Mouse (Mus musculus) brain, embryonic 14.5 days (tissue): ENCODE data around the gene Prss43.

Experiments used
- CTCF ChIP-seq: fragments of 200-500 bp; IDR thresholded peaks from 2 replicates; pipeline ENCODE4 v1.5.1; 2012; ENCODE audit warnings: inconsistent platforms, mild to moderate bottlenecking, moderate library complexity, borderline replicate concordance; ENCODE audit not compliant: insufficient read depth, insufficient read length; ENCODE audit errors: extremely low read depth
- POLR2A ChIP-seq: fragments of 200-500 bp; IDR thresholded peaks from 2 replicates; pipeline ENCODE4 v1.6.1; 2012; ENCODE audit warnings: mild to moderate bottlenecking, inconsistent platforms, borderline replicate concordance; ENCODE audit not compliant: poor library complexity, insufficient read depth, insufficient read length, severe bottlenecking; ENCODE audit errors: extremely low read depth

- TF ChIP-seq POLR2A = no peak
- no peak for TF ChIP-seq CTCF
Measured at GRCm38 (mm10) chr9:110879998-110880561, 53.6 kb downstream of the Prss43 start, which contains the start of gene Tmie.
